Mouse (Mus musculus): ENCODE results near the gene Gm49721. TPM values are rescaled to one million over a fixed set of nuclear protein-coding genes. Genes with fewer than 3 reads are reported as not detected.
A peak's percentile ranks its signal among the peaks of the same experiment; 100 is the strongest.
"Not testable (repeated sequence)": the region's sequence is repeated elsewhere in the genome, so short reads cannot be mapped to it uniquely, and the experiment has no call there.

Gm49721 gene
- total RNA-seq (2015): not detected in 2 replicates
- not detected in 2 replicates for total RNA-seq (2017)

- ATAC-seq (ENCODE audit: poor library complexity, severe bottlenecking): peak; percentile 95
Observed at GRCm38 (mm10) chr17:6978287-6979248, at the start of gene Gm49721. Gm49721 (plus strand) TSS chr17:6978904.

- ATAC-seq (ENCODE audit: poor library complexity, severe bottlenecking): not testable (repeated sequence)
Observed at GRCm38 (mm10) chr17:6931625-6932024, 47.1 kb upstream of the Gm49721 start.

DNA sequence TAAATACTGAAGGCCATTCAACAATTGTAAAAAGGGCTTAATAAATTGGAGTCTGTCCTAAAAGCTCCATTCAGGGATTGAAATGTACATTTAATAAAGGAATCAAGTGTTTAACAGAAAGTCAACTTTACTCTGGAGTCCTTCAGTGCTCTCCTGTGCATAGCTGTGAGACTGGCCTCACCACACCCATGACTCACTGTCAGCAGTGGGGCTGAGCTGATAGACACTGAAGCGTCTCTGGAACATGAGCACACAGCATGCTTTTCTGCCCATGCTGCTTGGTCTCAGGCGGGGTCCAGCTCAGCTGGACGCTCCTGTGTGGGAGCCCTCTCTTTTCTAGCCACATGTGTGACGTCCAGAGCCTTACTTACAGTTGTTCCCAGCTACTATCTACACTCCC is 36.1 kb upstream of the Gm49721 start:
- ATAC-seq (ENCODE audit: poor library complexity, severe bottlenecking): not testable (repeated sequence)

DNA sequence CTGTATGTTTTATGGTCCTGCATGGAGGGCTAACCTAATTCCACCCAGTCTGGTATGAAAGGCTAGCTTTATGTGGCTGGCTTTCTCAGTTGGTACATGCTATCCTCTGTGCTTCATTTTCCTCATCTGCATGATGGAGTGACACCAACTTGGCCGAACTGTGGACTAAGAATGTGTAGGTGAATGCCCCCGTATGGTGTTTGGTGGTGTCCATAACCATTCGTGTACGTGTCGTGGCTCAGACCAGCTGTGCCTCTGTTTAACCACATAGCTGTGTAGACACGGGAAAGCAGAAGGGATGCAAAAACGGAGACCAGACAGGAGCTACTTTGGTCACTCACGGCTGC is 31.1 kb upstream of the Gm49721 start:
- not testable (repeated sequence) for ATAC-seq (ENCODE audit: poor library complexity, severe bottlenecking)

- peak; percentile 91 for ATAC-seq (ENCODE audit: poor library complexity, severe bottlenecking)
Observed at GRCm38 (mm10) chr17:6947984-6948768, 30.5 kb upstream of the Gm49721 start, which contains the start of gene Rsph3b. Rsph3b (minus strand) TSS chr17:6948682.

- not testable (repeated sequence) for ATAC-seq (ENCODE audit: poor library complexity, severe bottlenecking)
Observed at GRCm38 (mm10) chr17:6948769-6949228, 29.9 kb upstream of the Gm49721 start.

DNA sequence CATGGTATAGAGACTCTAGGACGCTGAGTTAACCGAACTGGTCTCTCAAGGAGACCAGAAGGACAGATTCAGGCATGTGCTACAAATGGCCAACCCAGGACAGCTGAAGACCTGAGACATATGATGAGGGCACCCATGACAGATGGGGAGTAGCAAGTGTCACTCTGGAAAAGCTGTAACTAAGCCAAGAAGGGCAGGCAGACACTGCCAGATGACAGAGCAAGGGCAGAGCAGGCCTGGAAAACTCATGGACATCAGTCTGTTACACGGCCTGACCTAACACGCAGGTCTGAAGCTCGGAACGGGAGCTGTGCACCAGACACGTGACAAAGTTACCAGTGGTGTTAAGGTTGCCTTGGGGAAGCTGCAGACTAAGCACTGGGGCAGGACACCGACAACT is 19.8 kb upstream of the Gm49721 start:
- not testable (repeated sequence) for ATAC-seq (ENCODE audit: poor library complexity, severe bottlenecking)

DNA sequence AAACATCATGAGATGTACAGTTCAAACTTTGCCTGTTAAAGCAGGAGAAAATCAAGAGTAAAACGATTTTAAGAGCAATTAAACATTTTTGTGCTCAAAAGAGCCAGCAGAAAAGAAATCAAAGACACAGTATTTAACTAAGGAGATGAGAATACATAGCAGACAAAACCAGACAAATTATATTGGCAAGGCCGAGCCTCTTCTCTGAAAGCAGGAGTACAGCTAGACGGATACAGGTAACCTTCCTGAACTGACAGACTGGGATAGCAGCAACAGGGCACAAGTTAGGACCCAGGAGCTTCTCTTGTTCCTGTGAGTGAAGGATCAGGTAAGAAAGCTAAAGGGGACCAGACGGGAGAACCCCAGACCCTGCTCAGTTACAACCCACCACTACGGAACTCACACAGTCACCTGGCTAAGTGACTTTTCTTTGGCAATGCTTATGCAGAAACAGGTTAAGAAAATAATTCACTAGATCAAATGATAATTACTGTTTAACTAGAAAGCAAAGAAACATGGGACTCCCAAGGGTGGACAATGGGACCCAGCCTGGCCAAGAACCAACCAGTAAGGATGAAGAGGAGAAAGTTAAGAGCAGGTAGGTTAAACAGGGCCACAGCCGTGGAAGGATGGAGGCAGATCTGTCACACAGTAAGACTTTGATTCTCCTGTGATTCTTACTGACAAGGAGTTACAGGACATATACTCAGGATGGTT is 19.0 kb upstream of the Gm49721 start:
- not testable (repeated sequence) for ATAC-seq (ENCODE audit: poor library complexity, severe bottlenecking)

DNA sequence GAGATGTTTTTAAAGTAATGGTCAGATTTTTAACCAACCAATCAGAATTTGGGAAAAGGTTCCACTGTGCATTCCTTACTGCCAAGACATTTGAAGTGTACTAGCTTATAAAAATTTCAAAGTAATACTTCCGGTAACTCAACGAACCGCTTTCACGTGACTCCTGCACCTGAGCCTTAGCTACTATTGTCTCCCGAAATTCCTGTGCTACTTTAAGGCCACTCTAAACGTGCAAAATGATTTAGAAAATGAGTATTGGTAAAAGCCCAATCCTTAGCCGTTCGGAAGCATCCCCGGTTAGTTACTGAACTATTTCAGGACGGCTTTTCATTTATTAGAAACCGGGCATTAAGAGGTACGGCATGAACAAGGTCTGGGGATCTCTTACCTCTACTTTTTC is 18.4 kb upstream of the Gm49721 start:
- ATAC-seq (ENCODE audit: poor library complexity, severe bottlenecking): not testable (repeated sequence)

DNA sequence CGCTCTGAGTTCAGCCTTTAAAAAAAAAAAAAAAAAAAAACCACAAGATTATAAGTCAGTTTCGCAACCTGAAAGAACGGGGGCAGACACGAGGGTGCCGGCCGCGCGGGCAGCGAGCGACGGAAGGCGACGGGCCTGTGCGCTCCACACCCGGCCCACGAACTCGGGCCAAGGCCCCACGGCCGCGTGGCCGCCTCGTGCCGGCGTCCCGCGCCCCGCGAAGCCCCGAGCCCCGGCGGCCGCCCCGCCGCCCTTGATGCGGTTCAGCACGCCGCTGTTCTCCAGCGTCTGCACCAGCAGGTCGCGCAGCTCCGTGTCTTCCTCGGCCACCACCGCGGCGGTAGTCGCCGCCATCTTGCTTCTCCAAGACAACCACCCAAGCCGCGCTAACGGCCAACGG is 17.9 kb upstream of the Gm49721 start, which contains the start of gene Tagap1:
Tagap1 (minus strand) TSS at position 381 of the 400 bp plus-strand sequence.
- ATAC-seq (ENCODE audit: poor library complexity, severe bottlenecking): peak; percentile 11

- ATAC-seq (ENCODE audit: poor library complexity, severe bottlenecking): peak; percentile 87
Observed at GRCm38 (mm10) chr17:6961181-6962000, 17.3 kb upstream of the Gm49721 start.

DNA sequence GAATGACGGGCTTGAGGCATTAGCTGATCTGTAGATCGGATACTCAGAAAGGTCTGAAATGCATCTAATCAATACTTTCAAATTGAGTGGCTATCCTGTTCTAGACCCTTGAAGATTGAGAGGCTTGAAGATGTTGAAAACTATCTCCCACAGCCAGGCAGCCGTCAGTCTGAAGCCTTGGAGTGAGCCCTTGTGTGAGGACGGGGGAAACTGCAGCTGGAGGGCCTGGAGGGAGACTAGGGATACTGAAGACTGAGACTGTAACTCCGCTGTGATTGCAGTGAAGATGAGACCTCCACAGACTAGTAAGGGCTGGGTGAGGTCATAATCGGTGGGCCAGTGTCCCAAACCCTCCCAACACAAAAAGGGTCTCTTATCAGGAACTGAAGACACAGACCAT is 16.4 kb upstream of the Gm49721 start:
- not testable (repeated sequence) for ATAC-seq (ENCODE audit: poor library complexity, severe bottlenecking)

- not testable (repeated sequence) for ATAC-seq (ENCODE audit: poor library complexity, severe bottlenecking)
Observed at GRCm38 (mm10) chr17:6962936-6963335, 15.8 kb upstream of the Gm49721 start.

DNA sequence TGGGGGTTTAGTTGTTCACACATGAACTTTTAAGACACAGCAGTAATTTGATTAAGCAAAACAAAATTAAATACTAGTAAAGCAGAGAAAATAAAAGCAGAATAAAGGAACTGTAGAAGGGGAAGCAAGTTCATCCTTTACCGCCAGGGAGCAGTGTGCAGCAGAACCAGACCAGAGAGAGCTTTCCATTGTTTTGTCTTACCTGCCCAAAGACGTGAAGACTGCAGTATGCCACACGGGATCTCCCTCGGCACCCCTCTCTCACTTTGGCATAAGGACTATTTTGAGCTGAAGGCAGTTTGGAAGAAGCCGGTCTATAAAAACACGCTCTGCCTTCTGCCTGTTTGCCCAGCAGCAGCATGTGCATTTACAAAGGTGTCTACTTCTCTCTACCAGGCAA is 13.3 kb upstream of the Gm49721 start:
- ATAC-seq (ENCODE audit: poor library complexity, severe bottlenecking): not testable (repeated sequence)

DNA sequence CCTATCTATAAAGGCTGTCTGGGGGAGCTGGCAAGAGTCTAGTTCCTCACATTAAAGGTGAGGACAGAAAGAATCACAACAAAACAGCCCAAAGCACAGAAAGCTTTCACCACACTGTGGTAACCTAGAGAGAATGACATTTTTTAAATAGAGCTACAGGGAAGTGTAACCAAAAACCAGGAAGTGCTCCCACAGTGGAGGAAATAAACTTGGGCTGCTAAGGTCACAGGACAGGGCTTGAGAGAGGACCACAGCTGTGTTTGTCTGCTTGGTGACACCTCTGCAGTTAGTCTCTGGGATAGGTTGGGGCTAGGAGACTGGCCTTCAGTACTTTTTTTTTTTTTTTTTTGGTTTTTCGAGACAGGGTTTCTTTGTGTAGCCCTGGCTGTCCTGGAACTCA is 11.0 kb upstream of the Gm49721 start:
- peak; percentile 91 for ATAC-seq (ENCODE audit: poor library complexity, severe bottlenecking)

DNA sequence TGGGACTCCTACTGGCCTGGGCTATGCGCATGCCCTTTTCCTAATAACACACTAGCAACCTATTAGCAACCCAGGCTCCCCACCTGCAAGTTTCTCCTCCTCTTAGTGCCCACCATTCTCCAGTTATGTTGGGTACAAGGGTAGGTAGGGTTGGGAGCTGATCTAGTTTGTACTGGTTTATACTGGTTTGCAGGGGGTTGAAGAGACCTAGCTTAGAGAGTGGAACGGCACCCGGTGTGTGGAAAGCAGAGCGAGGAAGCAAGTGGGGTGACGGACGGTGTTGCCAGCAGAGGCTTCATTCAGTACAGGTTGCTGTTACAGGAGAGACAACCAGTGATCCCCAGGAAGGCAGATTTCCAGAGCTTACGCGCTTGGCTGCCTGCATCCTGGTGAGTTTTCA is 8.4 kb upstream of the Gm49721 start, which contains the start of gene Rnaset2b:
Rnaset2b (plus strand) TSS at position 301 of the 400 bp plus-strand sequence.
- ATAC-seq (ENCODE audit: poor library complexity, severe bottlenecking): not testable (repeated sequence)

GRCm38 (mm10) chr17:6971238-6971637 is 7.5 kb upstream of the Gm49721 start:
- not testable (repeated sequence) for ATAC-seq (ENCODE audit: poor library complexity, severe bottlenecking)

DNA sequence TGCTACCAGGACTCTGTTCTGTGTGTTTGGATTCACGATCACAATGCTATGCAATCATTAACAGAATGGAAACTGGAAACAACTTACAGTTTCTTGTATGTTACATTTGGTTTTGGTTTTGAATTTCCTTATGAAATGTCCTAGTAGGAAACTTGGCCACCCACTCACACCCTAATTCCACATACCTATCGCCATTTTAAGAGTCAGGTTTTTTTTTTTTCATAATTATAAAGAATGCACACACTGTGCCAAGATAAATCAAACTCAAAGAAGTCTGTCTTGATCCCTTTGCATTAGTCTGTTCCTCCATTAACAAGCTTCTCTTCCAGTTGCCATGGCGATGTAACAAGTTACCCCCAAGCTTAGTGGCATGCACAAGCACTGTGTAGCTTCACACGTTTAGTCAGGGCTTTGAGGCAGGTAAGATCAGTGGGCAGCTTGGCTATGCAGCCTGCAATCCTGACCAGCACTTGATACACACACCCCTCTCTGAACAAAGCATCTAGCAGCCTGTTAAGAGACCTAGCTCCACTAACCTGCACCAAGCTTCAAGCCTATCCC is 5.8 kb upstream of the Gm49721 start:
- ATAC-seq (ENCODE audit: poor library complexity, severe bottlenecking): not testable (repeated sequence)

DNA sequence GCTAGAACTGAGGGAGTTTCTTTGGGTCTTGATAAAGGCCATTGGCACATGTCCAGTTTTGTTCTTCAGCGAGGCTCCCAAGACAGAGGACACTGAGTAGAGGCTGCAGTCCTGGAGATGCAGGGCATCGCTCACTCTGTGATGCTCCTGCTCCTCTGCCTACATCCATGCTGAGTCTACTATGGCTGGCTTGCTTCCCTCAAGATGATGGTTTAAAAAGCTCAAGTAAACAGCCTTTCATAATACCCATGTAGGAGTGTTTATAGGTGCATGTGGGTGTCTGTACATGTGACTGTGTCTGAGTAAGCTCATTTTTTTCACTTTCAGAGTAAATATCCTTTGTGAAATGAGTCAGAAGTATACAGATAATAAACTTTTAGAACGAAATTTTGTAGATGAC is 3.7 kb upstream of the Gm49721 start:
- ATAC-seq (ENCODE audit: poor library complexity, severe bottlenecking): not testable (repeated sequence)
